9 mouse cellular contexts compared by ENCODE assay signal in genomic region chr9:118960415-118961091, GRCm38 (mm10). TPM values are rescaled to one million over a fixed set of nuclear protein-coding genes. Genes with fewer than 3 reads are reported as not detected.
A peak's percentile ranks its signal among the peaks of the same experiment; 100 is the strongest.
DNase-seq lines count a peak whose midpoint lies in the region; ATAC-seq and TF ChIP-seq lines count a peak whose summit lies in the region.
"Had no signal": no experiment of that assay in that cellular context is flagged by ENCODE, and none has a peak within 500 bp of the region (broad histone marks: within the 10 kb centered on the region; RNA-seq: fewer than 3 reads in every experiment).

No protein-coding gene starts in this region.

- peak overlapping the region; percentile 81 for H3K27ac ChIP-seq in gastrocnemius, adult 2 months
- H3K27ac ChIP-seq: macrophage had no signal

- H3K4me3 ChIP-seq in gastrocnemius, adult 2 months: peak overlapping the region; percentile 55

- intact Hi-C loops in gastrocnemius, adult 2 months (cut with DNase I): loop anchor here (1.0 kb wide), 1 partner anchor 9 kb away; no protein-coding TSS in a partner anchor

- peak; percentile 36 for DNase-seq in adrenal gland, adult 8-10 months
- no peak for DNase-seq in adrenal gland, adult 18-20 months (ENCODE audit: low spot score in 2 of 2)
- peak; percentile 69 for DNase-seq in gastrocnemius, adult 2 months
- DNase-seq in kidney, adult 18-20 months: peak; percentile 74
- peak; percentile 75 to 83 for DNase-seq in lung, adult 18-20 months
- no peak for DNase-seq in natural killer cell, adult 2 months (ENCODE audit: low spot score in 2 of 2)
- no peak for DNase-seq in cerebellum, postnatal 10 days

- no peak for ATAC-seq in activated CD4-positive, CD25-positive, alpha-beta regulatory T cell, adult 4 months

- no peak for TF ChIP-seq CTCF in gastrocnemius, adult 2 months (IDR thresholded peaks at IDR 0.05)

RNA-seq across cellular contexts. Expression of gene Ctdspl, which starts 34.3 kb away (rescaled TPM):
- total RNA-seq in adrenal gland, adult 8-10 months (2022): 10 to 100 TPM; 22.0 to 35.1 (median 28.0) TPM
- total RNA-seq in adrenal gland, adult 18-20 months (2021): 10 to 100 TPM; 28.8 to 37.7 TPM
- total RNA-seq in gastrocnemius, adult 2 months (2021): 1 to 10 TPM; 3.5 to 5.9 TPM
- polyA plus RNA-seq in activated CD4-positive, CD25-positive, alpha-beta regulatory T cell, adult 4 months (2017; shearing (Covaris generic)): 1 to 10 TPM; 1.0 to 1.2 TPM

Comparison
In these comparisons a context has a peak if more than half of its experiments do, and no peak if none do; other contexts are left out.
1. DNase-seq: peak in adrenal gland, adult 8-10 months (single experiment), gastrocnemius, adult 2 months (single experiment), kidney, adult 18-20 months (single experiment) and lung, adult 18-20 months (2 of 2); none in adrenal gland, adult 18-20 months (0 of 2), natural killer cell, adult 2 months (0 of 2) and cerebellum, postnatal 10 days (0 of 2).